Mouse (Mus musculus): ENCODE data around the gene Rnf185.

Rnf185 gene

DNA sequence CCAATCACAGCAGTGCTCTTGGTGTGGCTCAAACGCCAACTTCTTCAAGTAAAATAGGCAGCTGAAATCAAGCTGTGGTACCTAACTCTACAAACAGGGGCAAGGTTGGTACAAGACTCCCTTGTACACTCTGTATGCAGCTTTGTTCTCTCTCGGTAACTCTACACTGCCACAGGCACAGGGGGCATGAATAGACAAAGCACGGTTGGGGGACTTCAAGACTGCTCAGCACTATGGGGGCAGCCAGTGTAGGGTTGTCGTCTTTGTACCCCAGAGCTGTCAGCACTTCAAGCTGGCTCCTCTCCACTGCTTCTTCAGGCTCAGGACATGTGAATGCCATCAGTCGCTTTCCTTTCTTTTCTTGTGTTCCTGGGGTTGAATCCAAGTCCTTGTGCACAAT, 57.6 kb downstream of the Rnf185 start:
- no peak for DNase-seq (ENCODE audit: low spot score)

DNA sequence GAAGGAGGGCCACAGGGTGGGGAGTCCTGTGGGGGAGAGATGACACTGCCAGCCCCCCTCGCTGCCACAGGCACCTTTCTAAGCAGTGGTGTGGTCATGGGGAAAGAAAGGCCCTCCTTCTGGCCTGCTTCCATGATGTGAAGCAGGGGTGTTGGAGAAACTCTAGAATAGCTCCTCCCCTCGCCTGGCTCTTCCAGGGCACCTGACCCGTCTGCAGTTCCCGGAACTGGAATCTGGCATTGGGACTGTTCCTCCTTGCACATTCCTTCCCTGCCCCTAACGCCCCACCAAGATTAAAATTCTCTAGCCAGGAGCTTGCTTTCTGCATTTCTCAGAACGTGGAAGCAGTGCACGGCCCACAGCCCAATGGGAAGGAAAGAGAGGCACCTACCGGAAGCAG, 59.6 kb downstream of the Rnf185 start:
- DNase-seq (ENCODE audit: low spot score): no peak

DNA sequence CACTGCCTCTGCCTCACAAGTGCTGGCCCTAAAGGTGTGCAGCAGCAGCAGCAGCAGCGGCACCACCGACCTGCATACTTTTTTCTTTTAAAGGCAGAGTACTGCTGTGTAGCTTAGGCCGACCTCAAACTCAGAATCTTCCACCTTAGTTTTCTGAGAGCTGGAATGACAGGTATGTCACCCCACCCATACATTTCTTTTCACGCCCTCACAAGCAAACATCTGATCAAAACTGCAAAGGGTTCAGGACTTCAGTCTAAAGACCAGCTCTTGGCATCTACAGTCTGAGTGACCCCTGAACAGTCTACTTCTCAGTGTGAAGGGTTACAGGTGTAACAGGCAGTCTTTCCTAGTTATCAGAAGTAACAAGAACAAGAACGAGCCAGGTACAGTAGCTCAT, 61.4 kb downstream of the Rnf185 start:
- DNase-seq (ENCODE audit: low spot score): no peak

DNA sequence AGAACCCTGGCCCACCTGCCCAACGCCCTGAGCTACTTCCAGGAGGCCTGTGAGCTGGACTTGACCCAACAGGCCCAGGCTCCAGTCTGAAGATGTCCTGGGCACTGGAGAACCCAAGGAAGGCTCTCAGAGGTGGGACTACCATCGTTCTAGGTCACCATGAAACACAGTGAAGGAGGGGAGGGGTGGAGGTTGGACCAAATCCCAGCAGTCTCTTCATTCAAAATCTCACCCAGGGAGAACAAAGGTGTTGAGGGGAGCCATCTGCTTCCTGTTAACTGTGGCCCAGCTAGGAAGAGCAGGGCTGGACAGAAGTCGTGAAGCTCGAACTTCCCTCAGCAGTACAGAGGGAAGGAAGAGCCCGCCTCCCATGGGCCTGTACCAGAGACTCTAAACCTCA, 62.2 kb downstream of the Rnf185 start:
- no peak for DNase-seq (ENCODE audit: low spot score)

- no peak for DNase-seq (ENCODE audit: low spot score)
Measured at GRCm38 (mm10) chr11:3387482-3388196, 64.5 kb downstream of the Rnf185 start.

DNA sequence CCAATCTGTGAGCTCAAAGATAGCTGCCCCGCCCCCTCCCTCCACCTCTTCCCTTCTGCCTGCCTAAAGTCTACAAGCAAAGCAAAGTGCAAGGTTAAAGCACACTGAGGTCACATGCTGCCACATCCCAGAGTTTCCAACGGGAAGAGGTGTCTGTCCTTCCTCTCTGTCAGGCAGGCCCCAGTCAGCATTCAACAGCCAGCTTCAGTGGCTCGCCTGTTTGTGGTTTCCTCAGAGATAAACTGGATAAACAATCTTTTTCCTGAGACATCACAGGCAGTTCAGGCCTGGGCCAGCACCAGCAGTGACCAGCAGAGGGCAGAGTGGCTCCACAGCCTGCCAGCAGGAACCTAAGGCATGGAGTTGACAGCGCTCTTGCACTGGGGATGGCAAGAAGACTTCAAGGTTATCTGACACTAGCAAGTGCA, 65.2 kb downstream of the Rnf185 start:
- peak; percentile 87 for DNase-seq (ENCODE audit: low spot score)

DNA sequence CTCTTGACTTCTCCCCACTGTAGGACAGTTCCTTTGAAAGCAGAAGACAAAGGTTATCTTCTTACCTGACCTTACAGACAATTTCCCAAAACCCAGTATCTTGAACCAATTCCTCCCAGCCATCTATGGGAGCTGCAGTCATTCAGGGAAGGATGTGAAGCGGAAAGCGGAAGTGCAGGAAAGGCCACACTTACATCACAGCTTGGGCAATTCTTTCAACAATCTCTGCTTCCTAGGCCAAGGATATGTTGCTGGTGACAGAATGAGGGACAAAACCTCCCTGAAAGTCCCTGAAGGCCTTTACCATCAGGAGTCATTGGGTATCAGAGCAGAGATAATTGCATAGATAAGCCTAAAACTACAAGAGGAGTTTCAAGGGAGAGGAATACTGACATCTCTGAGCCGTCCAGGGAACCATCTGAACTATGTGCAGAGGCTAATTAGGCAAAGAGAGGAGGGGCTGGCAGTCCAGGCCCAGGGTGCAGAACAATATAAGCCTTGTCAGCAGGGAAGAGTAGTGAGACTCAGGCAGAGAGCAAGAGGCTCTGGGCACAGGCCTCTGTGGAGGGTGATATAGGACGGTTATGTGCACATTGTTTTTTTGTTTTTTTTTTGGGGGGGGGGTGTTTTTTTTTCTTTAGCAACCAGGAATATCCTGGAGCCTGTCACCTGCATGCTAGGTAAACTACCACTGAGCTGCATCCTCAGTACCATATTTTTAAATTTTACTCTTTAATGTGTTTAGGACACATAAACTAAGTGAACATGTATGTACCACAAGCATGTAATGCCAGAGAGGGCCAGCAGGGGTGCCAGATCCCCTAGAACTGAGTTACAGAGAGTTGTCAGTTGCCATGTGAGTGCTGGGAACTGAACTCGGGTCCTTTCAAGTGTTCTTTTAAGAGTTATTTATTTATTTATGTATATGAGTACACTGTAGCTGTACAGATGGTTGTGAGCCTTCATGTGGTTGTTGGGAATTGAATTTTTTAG, 69.3 kb downstream of the Rnf185 start:
- DNase-seq (ENCODE audit: low spot score): no peak

DNA sequence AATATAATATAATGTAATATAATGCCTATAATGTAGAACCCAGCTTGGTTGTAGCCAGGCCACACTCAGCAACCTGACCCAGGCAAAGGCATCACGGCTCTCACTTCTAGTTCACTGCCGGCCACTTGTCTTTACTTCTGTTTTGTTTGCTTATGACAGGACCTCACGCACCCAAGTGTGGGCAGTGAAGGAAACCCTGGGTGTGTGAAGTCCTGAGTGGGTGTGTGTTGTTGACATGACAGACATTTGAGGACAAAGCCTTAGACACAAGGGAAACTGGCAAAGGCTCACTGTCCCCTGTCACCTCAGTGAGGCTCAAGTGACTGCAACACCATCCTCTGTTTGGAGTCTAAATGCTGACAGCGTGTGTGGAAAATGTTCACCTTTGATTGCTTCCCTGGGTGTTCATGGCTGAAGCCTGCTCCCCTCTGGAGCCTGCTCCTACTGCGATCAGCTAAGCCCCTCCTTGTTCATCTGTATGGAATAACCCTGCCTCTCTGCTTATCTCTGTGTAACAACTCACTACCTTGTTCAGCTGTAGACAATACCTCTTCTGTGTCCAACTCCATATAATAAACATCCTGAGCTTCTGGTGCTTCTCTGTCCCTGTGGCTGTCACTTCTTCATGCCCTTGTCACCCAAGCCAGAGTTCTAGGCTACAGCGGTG, 70.9 kb downstream of the Rnf185 start:
- no peak for DNase-seq (ENCODE audit: low spot score)

DNA sequence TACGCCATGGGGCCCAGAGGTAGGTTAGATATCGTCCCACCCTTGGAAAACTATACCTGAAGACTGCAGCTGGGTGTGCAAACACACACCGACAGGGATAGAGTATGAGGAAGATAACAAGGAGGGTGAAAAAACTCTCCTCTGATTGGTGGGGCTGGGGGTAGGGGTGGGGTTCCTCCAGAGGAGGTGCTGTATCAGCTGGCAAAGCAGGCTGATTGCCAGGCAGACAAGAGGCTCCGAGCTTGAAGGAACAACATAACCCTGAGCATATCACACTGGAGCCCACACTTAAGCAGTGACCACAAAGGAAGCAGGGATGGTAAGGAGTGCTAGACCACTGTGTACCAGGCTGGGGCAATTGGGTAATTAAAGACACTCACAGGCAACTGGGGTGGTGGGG, 72.7 kb downstream of the Rnf185 start:
- no peak for DNase-seq (ENCODE audit: low spot score)

DNA sequence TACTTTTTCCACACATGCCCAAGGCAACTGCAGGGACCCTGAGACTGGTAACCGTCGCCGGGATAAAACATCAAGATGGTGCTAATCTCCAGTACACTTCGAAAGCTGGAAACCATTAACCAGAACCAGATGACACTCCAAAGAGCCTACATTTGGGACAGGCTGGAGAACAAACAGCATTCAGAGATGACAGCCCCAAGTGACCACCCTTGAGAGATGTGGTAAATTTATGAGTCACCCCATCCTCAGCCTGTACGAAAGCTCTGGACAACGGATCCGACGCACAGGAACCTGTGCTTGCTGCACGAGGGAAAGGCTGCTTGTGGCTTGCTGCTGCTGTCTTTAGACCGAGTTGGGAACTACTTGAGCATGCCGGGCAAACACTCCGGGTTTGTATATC, 77.4 kb downstream of the Rnf185 start:
- no peak for DNase-seq (ENCODE audit: low spot score)

GRCm38 (mm10) chr11:3374293-3374645, 77.9 kb downstream of the Rnf185 start:
- no peak for DNase-seq (ENCODE audit: low spot score)

GRCm38 (mm10) chr11:3373591-3374292, 78.4 kb downstream of the Rnf185 start:
- DNase-seq (ENCODE audit: low spot score): no peak

GRCm38 (mm10) chr11:3371599-3372295, 80.4 kb downstream of the Rnf185 start:
- DNase-seq (ENCODE audit: low spot score): no peak

DNA sequence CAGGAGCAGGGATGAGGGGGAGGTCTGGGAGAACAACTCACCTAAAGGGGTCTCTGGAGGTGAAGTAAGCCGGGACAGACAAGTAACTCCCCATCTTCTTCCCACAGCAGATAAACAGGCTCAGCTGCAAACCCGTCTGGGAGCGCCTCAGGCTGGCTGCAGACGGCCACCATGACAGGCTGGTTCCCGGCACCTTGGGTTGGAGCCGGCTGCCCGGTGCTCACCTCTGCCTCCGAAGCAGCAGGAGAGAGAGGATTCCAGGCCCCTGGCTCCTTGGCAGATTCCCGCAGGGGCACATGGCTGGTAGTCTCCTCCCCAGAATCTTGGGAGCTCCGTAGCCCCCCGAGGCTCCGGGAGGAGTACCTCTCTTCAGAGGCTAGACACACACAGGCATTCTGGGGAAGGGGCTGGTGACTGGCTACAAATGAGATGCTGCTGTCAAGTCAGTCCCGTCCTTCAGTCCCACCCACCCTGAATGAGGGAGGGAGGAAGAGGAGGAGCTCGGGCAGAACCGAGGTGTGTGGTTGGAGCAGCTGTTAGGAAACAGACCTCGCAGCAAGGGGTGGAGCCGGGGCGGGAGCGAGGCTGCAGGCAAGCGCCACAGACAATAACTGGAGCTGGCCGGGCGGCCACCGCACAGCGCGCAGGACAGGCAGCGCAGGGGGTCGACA, 81.1 kb downstream of the Rnf185 start:
- DNase-seq (ENCODE audit: low spot score): peak; percentile 71

GRCm38 (mm10) chr11:3370162-3370561, 82.0 kb downstream of the Rnf185 start:
- no peak for DNase-seq (ENCODE audit: low spot score)

- no peak for DNase-seq (ENCODE audit: low spot score)
Measured at GRCm38 (mm10) chr11:3369449-3369848, 82.7 kb downstream of the Rnf185 start.

DNA sequence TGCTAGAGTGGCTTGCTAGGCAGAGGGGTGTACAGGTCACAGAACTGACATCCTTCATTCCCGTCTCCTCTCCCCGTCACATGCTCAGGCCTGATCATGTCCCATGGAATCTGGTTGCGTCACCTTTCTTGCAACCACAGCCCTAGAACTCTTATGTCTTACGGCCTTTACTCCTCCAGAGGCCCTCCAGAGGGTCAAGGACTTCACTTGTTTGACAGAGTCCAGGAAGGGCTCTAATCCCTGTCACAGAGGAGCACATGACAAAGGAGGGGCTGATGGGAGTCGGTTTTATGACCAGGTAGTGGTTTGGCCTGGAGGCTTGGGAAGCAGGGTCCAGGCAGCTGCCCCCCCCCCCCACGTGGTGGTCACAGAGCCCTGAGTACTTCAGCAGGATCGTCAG, 83.2 kb downstream of the Rnf185 start:
- DNase-seq (ENCODE audit: low spot score): no peak

GRCm38 (mm10) chr11:3366411-3366810, 85.8 kb downstream of the Rnf185 start:
- no peak for DNase-seq (ENCODE audit: low spot score)
